Mouse (Mus musculus) spleen, adult 2 months (tissue): ENCODE results near the gene Gpx1.

Experiments used
- CTCF ChIP-seq: fragments of 200-500 bp; IDR thresholded peaks from 2 replicates; pipeline ENCODE4 v1.5.1; 2011; ENCODE audit warnings: mild to moderate bottlenecking, inconsistent platforms; ENCODE audit not compliant: insufficient read depth, insufficient read length, insufficient replicate concordance; ENCODE audit errors: extremely low read depth
- POLR2A ChIP-seq: fragments of 200-500 bp; IDR thresholded peaks from 2 replicates; pipeline ENCODE4 v1.6.1; 2011; ENCODE audit warnings: low read depth, low read length, inconsistent platforms

- no peak; the same call in 1 of the 2 replicates for TF ChIP-seq POLR2A
- TF ChIP-seq CTCF: no peak
Measured at GRCm38 (mm10) chr9:108306571-108306980, 32.1 kb upstream of the Gpx1 start.
